Mouse (Mus musculus) cerebellum, postnatal 4 days (tissue): ENCODE results near the gene Pprc1.

Experiments used
- DNase-seq, 2 experiments: peaks; one replicate each; pipeline ENCODE4 v3.0.0; 2022; ENCODE audit warnings: low spot score in 2 of 2, mixed read lengths in 1 of 2

The Pprc1 gene

GRCm38 (mm10) chr19:46044271-46044992, at the start of gene Pprc1:
TSS of gene Pprc1 (plus strand) at chr19:46044886.
- DNase-seq, result no peak

GRCm38 (mm10) chr19:45997365-45997764, 47.3 kb upstream of the Pprc1 start:
- DNase-seq, result no peak

- DNase-seq, result peak; percentile 77 to 88
Observed at GRCm38 (mm10) chr19:45997785-45998693, 46.6 kb upstream of the Pprc1 start, which contains the start of gene Armh3. TSS of gene Armh3 (minus strand) at chr19:45998488.

GRCm38 (mm10) chr19:45998694-45999217, 45.9 kb upstream of the Pprc1 start:
- no peak for DNase-seq

GRCm38 (mm10) chr19:45999378-45999777, 45.3 kb upstream of the Pprc1 start:
- DNase-seq, result no peak

GRCm38 (mm10) chr19:46002279-46002678, 42.4 kb upstream of the Pprc1 start:
- DNase-seq, result no peak

GRCm38 (mm10) chr19:46003371-46004226, 41.1 kb upstream of the Pprc1 start, which contains the start of gene Hps6:
TSS of gene Hps6 (plus strand) at chr19:46003508.
- peak; percentile 32 to 43 for DNase-seq

GRCm38 (mm10) chr19:46004814-46005466, 39.7 kb upstream of the Pprc1 start:
- no peak for DNase-seq

- DNase-seq, result no peak
Observed at GRCm38 (mm10) chr19:46005680-46006079, 39.0 kb upstream of the Pprc1 start.

GRCm38 (mm10) chr19:46014572-46015178, 30.0 kb upstream of the Pprc1 start:
- peak; percentile 77 to 87 for DNase-seq

GRCm38 (mm10) chr19:46016023-46016422, 28.7 kb upstream of the Pprc1 start:
- DNase-seq, result no peak

GRCm38 (mm10) chr19:46024959-46025358, 19.7 kb upstream of the Pprc1 start:
- DNase-seq, result no peak

- DNase-seq, result no peak
Observed at GRCm38 (mm10) chr19:46026567-46026966, 18.1 kb upstream of the Pprc1 start.

GRCm38 (mm10) chr19:46028747-46029320, 15.9 kb upstream of the Pprc1 start:
- DNase-seq, result no peak

- no peak for DNase-seq
Observed at GRCm38 (mm10) chr19:46029652-46030051, 15.0 kb upstream of the Pprc1 start.

- no peak for DNase-seq
Observed at GRCm38 (mm10) chr19:46030196-46030983, 14.3 kb upstream of the Pprc1 start.

- DNase-seq, result no peak
Observed at GRCm38 (mm10) chr19:46031689-46032432, 12.8 kb upstream of the Pprc1 start.

- DNase-seq, result no peak
Observed at GRCm38 (mm10) chr19:46032731-46033510, 11.8 kb upstream of the Pprc1 start.
